8 mouse cellular contexts compared by ENCODE assay signal in the genomic region with DNA sequence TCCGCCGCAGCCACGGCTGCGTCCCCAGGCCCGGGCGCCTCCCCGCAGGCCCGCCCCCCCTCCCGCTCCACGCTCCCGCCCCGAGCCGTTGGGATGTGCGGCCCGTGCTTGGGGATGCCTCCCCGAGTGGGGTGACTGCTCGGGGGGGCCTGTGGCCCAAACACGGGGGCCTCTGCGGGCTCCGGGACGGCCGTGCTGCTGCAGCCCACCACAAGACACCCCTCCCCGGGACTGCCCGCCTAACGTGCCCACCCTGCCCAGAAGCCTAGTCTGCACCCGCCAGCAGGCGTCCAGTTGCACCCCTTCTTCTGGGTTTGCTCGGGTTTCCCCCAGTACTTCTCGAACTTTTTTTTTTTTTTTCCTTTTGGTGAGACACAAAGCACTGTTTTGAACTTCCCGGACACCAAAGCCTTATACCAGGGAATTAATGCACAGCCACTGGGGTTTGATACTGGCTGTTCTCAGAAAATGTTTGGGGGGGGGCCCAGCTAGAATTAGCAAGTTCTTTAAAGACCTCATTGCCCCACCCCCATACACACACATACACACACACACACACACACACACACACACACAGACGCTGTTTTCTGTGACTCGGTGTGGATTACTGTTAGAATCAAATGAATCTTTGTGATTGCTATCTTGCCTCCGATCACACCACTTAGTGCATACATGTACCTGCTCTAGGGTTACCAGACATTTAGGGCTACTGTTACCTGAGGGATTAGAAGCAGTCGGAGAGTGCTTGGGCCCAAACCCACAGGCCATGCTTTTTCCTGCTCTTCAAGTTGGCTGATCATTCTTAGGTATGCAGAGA. TPM values are rescaled to one million over a fixed set of nuclear protein-coding genes. Genes with fewer than 3 reads are reported as not detected.
DNase-seq lines count a peak whose midpoint lies in the region; ATAC-seq lines count a peak whose summit lies in the region.

No protein-coding gene starts in this region.

- H3K9me3 ChIP-seq in heart, embryonic 10.5 days: no peaks in the 10 kb centered on the region

- H3K36me3 ChIP-seq in heart, embryonic 10.5 days: peaks cover 17% of the 10 kb centered on the region

- no peak for DNase-seq in heart, embryonic 10.5 days (ENCODE audit: low spot score)
- DNase-seq in heart, postnatal 14 days: no peak
- DNase-seq in 3134 (ENCODE audit: extremely low read depth, insufficient read length, low spot score) (peak; percentile 68), R1 (ENCODE audit: low read depth, low spot score) (peak; percentile 71)
- DNase-seq in lung, postnatal 10 days: peak; percentile 29
- peak; percentile 79 for DNase-seq in testis, postnatal 14 days (ENCODE audit: low spot score)
- DNase-seq in layer of hippocampus, adult 18-20 months (ENCODE audit: low spot score in 2 of 2): no peak

- WGBS in heart, embryonic 10.5 days: 4% methylated on average over 31 of the region's 34 CpGs

- peak; percentile 8; the same call in 1 of the 2 replicates for ATAC-seq in granulocyte monocyte progenitor cell, adult 5-6 weeks (replicated peaks; ENCODE audit: poor library complexity, severe bottlenecking)

- intact Hi-C loops in heart, postnatal 14 days (cut with DNase I): loop anchor here (2.0 to 5.0 kb wide), 3 partner anchors 131 to 241 kb away; a partner anchor contains a TSS

- no peaks in the 10 kb centered on the region for H3K27me3 ChIP-seq in heart, embryonic 10.5 days (ENCODE audit: insufficient read depth, poor library complexity, severe bottlenecking)

- peak overlapping the region; percentile 81 for H3K4me3 ChIP-seq in heart, embryonic 10.5 days

- H3K4me1 ChIP-seq in heart, embryonic 10.5 days: peaks cover 9% of the 10 kb centered on the region; the same call in 1 of the 2 replicates

- H3K27ac ChIP-seq in heart, embryonic 10.5 days: peak overlapping the region; percentile 99

RNA-seq across cellular contexts. Expression of a gene that starts 58.6 kb away (rescaled TPM):
- 0.57 and 2.6 TPM in 2 replicates for polyA plus RNA-seq in heart, embryonic 10.5 days (2016; fragmentation: Nextera tagmentation; extraction: Ambion mirVana)
- 1 to 10 TPM; 3.3 to 6.1 TPM for total RNA-seq in heart, postnatal 14 days (2021)
- 4.6 TPM in 1 of 2 replicates, not detected in the other for total RNA-seq in granulocyte monocyte progenitor cell, adult 5-6 weeks (2014; fragmentation: Nextera tagmentation)
- total RNA-seq in granulocyte monocyte progenitor cell, adult 5-6 weeks (2017): 3.8 TPM in 1 of 2 replicates, not detected in the other
- total RNA-seq in layer of hippocampus, adult 18-20 months (2021): 10 to 100 TPM; 32.0 to 32.9 TPM

Comparison
In these comparisons a context has a peak if more than half of its experiments do, and no peak if none do; other contexts are left out.
1. DNase-seq: peak in 3134 (single experiment), R1 (single experiment), lung, postnatal 10 days (single experiment) and testis, postnatal 14 days (single experiment); none in heart, embryonic 10.5 days (single experiment), heart, postnatal 14 days (0 of 2) and layer of hippocampus, adult 18-20 months (0 of 2).
2. RNA of a gene that starts 58.6 kb away (total RNA-seq): 32.0 to 32.9 TPM in layer of hippocampus, adult 18-20 months; 3.3 to 6.1 TPM in heart, postnatal 14 days and 3.8 to 4.6 TPM in granulocyte monocyte progenitor cell, adult 5-6 weeks; every median in the first group is over 4 times any median in the second.